Mouse (Mus musculus) forebrain, embryonic 12.5 days (tissue): ENCODE measurements around the gene Lyst. TPM values are rescaled to one million over a fixed set of nuclear protein-coding genes. Genes with fewer than 3 reads are reported as not detected.
"Not testable (repeated sequence)": the region's sequence is repeated elsewhere in the genome, so short reads cannot be mapped to it uniquely, and the experiment has no call there.

Experiments used
- ATAC-seq: fragments of 200-750 bp; cut with Nextera tagmentation; 2 replicates; pipeline ENCODE4 v1.8.0; 2017; ENCODE audit warnings: moderate TSS enrichment; ENCODE audit not compliant: low FRiP score
- H3K27ac ChIP-seq: fragments of 300-500 bp; sonication (generic); 2 replicates; pipeline ENCODE4 v1.5.1; 2016; ENCODE audit warnings: mild to moderate bottlenecking
- H3K27me3 ChIP-seq: fragments of 300-500 bp; sonication (generic); 2 replicates; pipeline ENCODE4 v1.6.1; 2016; ENCODE audit warnings: mild to moderate bottlenecking
- H3K36me3 ChIP-seq: fragments of 300-500 bp; sonication (generic); replicated peaks from 2 replicates; pipeline ENCODE4 v1.6.1; 2016; ENCODE audit warnings: mild to moderate bottlenecking
- H3K4me1 ChIP-seq: fragments of 300-500 bp; sonication (generic); 2 replicates; pipeline ENCODE4 v1.6.1; 2016
- H3K4me2 ChIP-seq: fragments of 300-500 bp; sonication (generic); 2 replicates; pipeline ENCODE4 v1.6.1; 2016; ENCODE audit warnings: mild to moderate bottlenecking, moderate library complexity
- H3K4me3 ChIP-seq: fragments of 300-500 bp; sonication (generic); replicated peaks from 2 replicates; pipeline ENCODE4 v1.5.1; 2016; ENCODE audit warnings: mild to moderate bottlenecking
- H3K9ac ChIP-seq: fragments of 300-500 bp; sonication (generic); 2 replicates; pipeline ENCODE4 v1.6.1; 2016; ENCODE audit warnings: mild to moderate bottlenecking
- H3K9me3 ChIP-seq: fragments of 300-500 bp; sonication (generic); 2 replicates; pipeline ENCODE4 v1.6.1; 2016
- WGBS: fragments of 180-500 bp; shearing (Covaris S2); methylation state at CpG from one replicate; pipeline ENCODE4 v1.1.7; 2016; 5-methylcytosine and 5-hydroxymethylcytosine counted together
- polyA plus RNA-seq: library from polyadenylated mRNA; unstranded; fragments of >200 nt; fragmentation: Nextera tagmentation; extraction: Ambion mirVana; gene quantifications from 2 replicates; pipeline ENCODE4 v1.2.1, GENCODE M21; 2016

Lyst gene
- 4.6 and 5.7 TPM in 2 replicates for polyA plus RNA-seq

- H3K9me3 ChIP-seq, result no peaks in the 10 kb centered on the region
- ATAC-seq, result peak; percentile 98
- H3K9ac ChIP-seq, result peak within 1 kb of the TSS; percentile 69
- peak within 1 kb of the TSS; percentile 86 for H3K4me2 ChIP-seq
- no peaks in the 10 kb centered on the region for H3K36me3 ChIP-seq
- peaks cover 5% of the 10 kb centered on the region; the same call in 1 of the 2 replicates for H3K4me1 ChIP-seq
- H3K4me3 ChIP-seq, result peak within 1 kb of the TSS; percentile 85
- no peaks in the 10 kb centered on the region for H3K27me3 ChIP-seq
- WGBS, result under 1% methylated on average over 80 of the region's 88 CpGs
- H3K27ac ChIP-seq, result peak within 1 kb of the TSS; percentile 70
These were observed at the start of gene Lyst for GRCm38 (mm10) chr13:13590048-13591011. Gene Lyst, plus strand, starts transcription at chr13:13590397.

DNA sequence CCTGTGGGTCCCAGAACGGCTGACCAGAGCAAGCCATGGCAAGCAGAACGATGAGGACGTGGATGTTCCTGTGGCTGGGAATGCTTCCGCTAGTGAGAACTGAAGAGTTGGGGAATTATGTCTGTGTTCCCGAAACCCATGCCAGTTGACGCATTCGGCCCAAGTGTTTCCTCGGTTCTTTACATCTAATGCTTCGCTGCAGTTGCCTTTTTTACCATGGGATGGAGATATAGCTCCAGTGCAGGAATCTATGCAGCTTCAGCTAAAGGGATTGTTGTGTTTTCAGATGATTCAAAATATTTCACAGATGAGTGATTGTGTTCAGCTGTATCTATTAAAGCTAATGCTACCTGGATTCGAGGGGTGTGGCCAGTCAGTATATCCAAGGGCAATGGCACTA, 47.1 kb upstream of the Lyst start:
- not testable (repeated sequence) for H3K36me3 ChIP-seq, H3K9me3 ChIP-seq, H3K4me3 ChIP-seq, H3K4me2 ChIP-seq, H3K4me1 ChIP-seq, ATAC-seq, H3K9ac ChIP-seq, H3K27me3 ChIP-seq, H3K27ac ChIP-seq
- 96% methylated on average over 10 of the region's 10 CpGs for WGBS

- no peak overlapping the region for H3K4me3 ChIP-seq
- no peaks in the 10 kb centered on the region for H3K9me3 ChIP-seq
- no peak; the same call in 1 of the 2 replicates for ATAC-seq
- no peak overlapping the region for H3K4me2 ChIP-seq
- peaks cover 2% of the 10 kb centered on the region; the same call in 1 of the 2 replicates for H3K4me1 ChIP-seq
- WGBS, result 79% methylated on average over 3 of the region's 3 CpGs
- no peak overlapping the region for H3K9ac ChIP-seq
- H3K27ac ChIP-seq, result no peak overlapping the region
- no peaks in the 10 kb centered on the region for H3K36me3 ChIP-seq
- H3K27me3 ChIP-seq, result no peaks in the 10 kb centered on the region
These were observed 43.4 kb upstream of the Lyst start for GRCm38 (mm10) chr13:13546792-13547191.

DNA sequence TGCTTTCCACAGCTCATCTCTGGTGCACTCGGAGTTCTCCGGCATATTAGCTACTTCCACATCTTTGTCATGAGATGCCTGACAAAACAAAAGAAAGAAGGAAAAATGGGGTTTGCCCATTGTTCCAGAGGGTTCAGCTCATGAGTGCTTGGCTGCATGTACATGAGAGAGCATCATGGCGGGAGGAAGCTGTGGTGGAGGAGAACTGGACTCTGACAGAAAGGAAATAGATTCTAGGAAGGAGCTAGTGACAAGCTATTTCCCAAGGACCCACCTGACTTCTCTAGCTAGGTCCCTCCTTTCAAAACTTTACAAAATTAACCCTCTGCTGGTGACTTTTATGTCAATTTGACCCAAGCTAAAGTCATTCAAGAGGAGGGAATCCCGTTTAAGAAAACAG, 42.3 kb upstream of the Lyst start:
- ATAC-seq, result no peak
- Histone ChIP-seq H3K27ac (no peak overlapping the region), H3K4me2 (no peak overlapping the region), H3K27me3 (no peaks in the 10 kb centered on the region), H3K4me3 (no peak overlapping the region), H3K9me3 (no peaks in the 10 kb centered on the region), H3K36me3 (no peaks in the 10 kb centered on the region), H3K4me1 (peaks cover 2% of the 10 kb centered on the region; the same call in 1 of the 2 replicates), H3K9ac (no peak overlapping the region)
- 87% methylated on average over 4 of the region's 4 CpGs for WGBS

GRCm38 (mm10) chr13:13548431-13549190, 41.6 kb upstream of the Lyst start:
- no peak overlapping the region for H3K9ac ChIP-seq
- no peak overlapping the region for H3K4me2 ChIP-seq
- H3K36me3 ChIP-seq, result no peaks in the 10 kb centered on the region
- no peaks in the 10 kb centered on the region for H3K27me3 ChIP-seq
- no peaks in the 10 kb centered on the region for H3K9me3 ChIP-seq
- no peak for ATAC-seq
- WGBS, result 87% methylated on average over 6 of the region's 6 CpGs
- no peak overlapping the region for H3K4me3 ChIP-seq
- H3K4me1 ChIP-seq, result peaks cover 2% of the 10 kb centered on the region; the same call in 1 of the 2 replicates
- no peak overlapping the region for H3K27ac ChIP-seq

GRCm38 (mm10) chr13:13549687-13550660, 40.2 kb upstream of the Lyst start:
- Histone ChIP-seq H3K4me1 (peaks cover 2% of the 10 kb centered on the region; the same call in 1 of the 2 replicates), H3K4me3 (no peak overlapping the region), H3K9me3 (no peaks in the 10 kb centered on the region), H3K4me2 (no peak overlapping the region), H3K27ac (no peak overlapping the region), H3K27me3 (no peaks in the 10 kb centered on the region), H3K36me3 (no peaks in the 10 kb centered on the region), H3K9ac (no peak overlapping the region)
- 68% methylated on average over 9 of the region's 9 CpGs for WGBS
- ATAC-seq, result no peak

- no peak for ATAC-seq
- no peak overlapping the region for H3K4me3 ChIP-seq
- H3K9me3 ChIP-seq, result no peaks in the 10 kb centered on the region
- no peak overlapping the region for H3K27ac ChIP-seq
- H3K27me3 ChIP-seq, result no peaks in the 10 kb centered on the region
- no peaks in the 10 kb centered on the region; the same call in 1 of the 2 replicates for H3K4me1 ChIP-seq
- no peak overlapping the region for H3K9ac ChIP-seq
- H3K4me2 ChIP-seq, result no peak overlapping the region
- WGBS, result 26% methylated on average over 3 of the region's 3 CpGs
- no peaks in the 10 kb centered on the region for H3K36me3 ChIP-seq
These were observed 38.2 kb upstream of the Lyst start for GRCm38 (mm10) chr13:13552020-13552419.

DNA sequence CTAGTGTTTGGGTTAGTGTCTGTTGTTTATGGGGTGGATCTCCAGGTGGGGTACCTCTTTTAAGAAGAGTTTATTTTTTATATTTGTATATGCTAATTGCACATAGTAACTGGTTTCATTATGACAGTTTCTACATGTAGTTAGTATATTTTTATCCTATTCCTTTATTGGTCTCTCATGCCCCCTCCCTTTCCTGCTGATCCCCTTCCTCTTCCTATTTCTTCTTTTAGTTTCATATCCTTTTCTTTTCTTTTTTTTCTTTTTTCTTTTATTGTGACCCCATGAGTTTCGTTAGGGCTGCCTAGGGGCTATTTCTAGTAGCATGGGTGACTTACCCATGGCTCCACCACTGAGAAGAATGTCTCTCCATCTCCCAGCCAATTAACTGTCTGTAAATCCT, 36.5 kb upstream of the Lyst start:
- WGBS, result 56% methylated on average over 1 of the region's 1 CpGs
- no peaks in the 10 kb centered on the region for H3K27me3 ChIP-seq

GRCm38 (mm10) chr13:13555196-13555595, 35.0 kb upstream of the Lyst start:
- no peaks in the 10 kb centered on the region for H3K27me3 ChIP-seq
- H3K36me3 ChIP-seq, result no peaks in the 10 kb centered on the region
- 90% methylated on average over 3 of the region's 3 CpGs for WGBS
- H3K4me1 ChIP-seq, result no peaks in the 10 kb centered on the region
- ATAC-seq, result no peak
- no peak overlapping the region for H3K9ac ChIP-seq
- no peak overlapping the region for H3K4me2 ChIP-seq
- H3K27ac ChIP-seq, result no peak overlapping the region
- no peak overlapping the region for H3K4me3 ChIP-seq
- H3K9me3 ChIP-seq, result no peaks in the 10 kb centered on the region

More for the DNA sequence above, 36.5 kb upstream of the Lyst start:
- no peaks in the 10 kb centered on the region for H3K9me3 ChIP-seq
- no peak overlapping the region for H3K27ac ChIP-seq
- H3K4me3 ChIP-seq, result no peak overlapping the region
- no peak for ATAC-seq
- H3K36me3 ChIP-seq, result no peaks in the 10 kb centered on the region
- H3K4me2 ChIP-seq, result no peak overlapping the region
- H3K9ac ChIP-seq, result no peak overlapping the region
- no peaks in the 10 kb centered on the region; the same call in 1 of the 2 replicates for H3K4me1 ChIP-seq

DNA sequence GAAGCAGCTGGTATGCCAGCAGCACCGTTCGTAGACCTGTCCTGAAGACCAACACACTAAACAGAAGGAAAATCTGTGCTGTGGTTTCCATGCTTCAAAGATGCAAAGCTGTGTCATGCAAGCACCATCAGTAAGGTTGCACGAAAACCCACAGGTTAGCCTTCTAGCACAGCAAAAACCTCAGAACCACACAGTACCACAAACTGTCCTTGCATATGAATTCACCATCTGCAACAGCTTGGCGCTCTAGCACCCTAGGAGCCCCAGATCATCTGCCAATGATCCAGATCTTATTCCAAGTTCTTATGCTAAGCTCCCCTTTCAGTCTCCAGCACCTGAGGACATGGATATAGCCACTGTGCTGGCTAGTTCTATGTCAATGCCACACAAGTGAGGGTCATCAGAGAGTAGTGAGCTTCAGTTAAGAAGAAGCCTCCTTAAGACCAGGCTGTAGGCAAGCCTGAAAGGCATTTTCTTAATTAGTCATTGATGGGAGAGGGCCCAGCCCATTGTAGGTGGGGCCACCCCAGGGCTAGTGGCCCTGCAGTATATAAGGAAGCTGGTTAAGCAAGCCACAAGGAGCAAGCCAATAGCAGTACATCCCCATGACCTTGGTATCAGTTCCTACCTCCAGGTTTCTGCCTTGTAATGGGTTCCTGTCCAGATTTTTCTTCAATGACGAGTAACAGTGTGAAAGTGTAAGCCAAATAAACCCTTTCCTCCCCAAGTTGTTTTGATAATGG, 33.0 kb upstream of the Lyst start:
- H3K9ac ChIP-seq, result no peak overlapping the region
- H3K36me3 ChIP-seq, result no peaks in the 10 kb centered on the region
- H3K9me3 ChIP-seq, result no peaks in the 10 kb centered on the region
- H3K4me2 ChIP-seq, result no peak overlapping the region
- no peaks in the 10 kb centered on the region for H3K27me3 ChIP-seq
- no peak overlapping the region for H3K27ac ChIP-seq
- ATAC-seq, result no peak
- H3K4me3 ChIP-seq, result no peak overlapping the region
- no peaks in the 10 kb centered on the region for H3K4me1 ChIP-seq
- WGBS, result 83% methylated on average over 5 of the region's 5 CpGs

GRCm38 (mm10) chr13:13558251-13558650, 31.9 kb upstream of the Lyst start:
- no peak overlapping the region for H3K9ac ChIP-seq
- no peak overlapping the region for H3K4me3 ChIP-seq
- H3K4me1 ChIP-seq, result no peaks in the 10 kb centered on the region
- no peak for ATAC-seq
- no peaks in the 10 kb centered on the region for H3K36me3 ChIP-seq
- H3K27me3 ChIP-seq, result no peaks in the 10 kb centered on the region
- WGBS, result 75% methylated on average over 2 of the region's 2 CpGs
- no peak overlapping the region for H3K4me2 ChIP-seq
- H3K27ac ChIP-seq, result no peak overlapping the region
- H3K9me3 ChIP-seq, result no peaks in the 10 kb centered on the region
